Mouse (Mus musculus) liver, embryonic 14.5 days (tissue): ENCODE results near the gene Stat5b.

Experiments used
- CTCF ChIP-seq: IDR thresholded peaks from 2 replicates; pipeline ENCODE4 v1.5.1; 2016; ENCODE audit warnings: antibody characterized with exemption, low read depth, control low read depth
- EP300 ChIP-seq: IDR thresholded peaks from 2 replicates; pipeline ENCODE4 v1.6.1; 2016; ENCODE audit warnings: antibody characterized with exemption, low read depth

- TF ChIP-seq CTCF (no peak), EP300 (0 out of 2 replicates have a peak, but pooled peaks have one; percentile 17)
Measured at GRCm38 (mm10) chr11:100823543-100824313, 26.8 kb downstream of the Stat5b start.
